Mouse (Mus musculus) ES-CJ7 (cell line): Measurements from ENCODE around the gene Angptl7.

Experiments used
- DNase-seq: peaks from one replicate; pipeline ENCODE4 v3.0.0; 2011; ENCODE audit warnings: low read depth, low spot score

Gene Angptl7

DNA sequence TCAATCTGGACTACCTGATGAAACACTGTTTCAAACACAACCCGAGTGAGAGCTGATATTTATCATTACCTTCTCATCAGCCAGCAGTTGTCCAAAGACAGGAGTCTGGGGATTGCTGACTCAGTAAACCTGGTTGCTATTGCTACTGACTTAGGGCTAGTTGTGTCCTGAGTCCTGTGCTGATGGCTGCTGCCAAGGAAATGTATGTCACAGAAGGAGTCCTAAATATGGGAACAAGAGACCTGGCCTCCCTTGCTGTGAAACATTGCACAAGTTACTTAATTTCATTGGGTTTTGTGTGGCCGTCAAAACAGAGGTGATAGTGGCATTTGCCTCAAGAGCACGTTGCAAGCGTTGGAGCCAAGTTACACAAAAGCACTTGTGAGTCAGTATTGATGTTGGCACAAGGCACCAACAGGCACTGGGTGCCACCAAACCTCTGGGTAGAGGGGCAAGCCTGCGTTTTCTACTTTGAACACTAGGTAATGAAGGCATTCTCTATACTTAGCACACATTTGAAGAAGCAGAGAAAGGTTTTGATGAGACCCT, 44.7 kb downstream of the Angptl7 start:
- no peak for DNase-seq

DNA sequence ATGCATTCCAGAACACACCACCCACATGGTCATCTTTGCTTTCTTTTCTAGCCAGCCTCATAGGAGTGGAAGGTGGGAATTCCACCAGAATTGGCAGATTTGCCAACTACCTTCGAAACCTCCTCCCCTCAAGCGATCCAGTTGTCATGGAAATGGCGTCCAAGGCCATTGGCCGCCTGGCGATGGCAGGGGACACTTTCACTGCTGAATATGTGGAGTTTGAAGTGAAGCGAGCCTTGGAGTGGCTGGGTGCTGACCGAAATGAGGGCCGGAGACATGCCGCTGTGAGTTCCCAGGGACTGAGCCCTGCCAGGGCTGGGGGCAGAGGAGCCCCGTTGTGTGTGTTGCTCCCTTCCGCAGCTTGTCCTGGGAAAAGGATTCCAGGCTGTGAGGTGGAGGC, 46.6 kb downstream of the Angptl7 start:
- DNase-seq, result no peak

DNA sequence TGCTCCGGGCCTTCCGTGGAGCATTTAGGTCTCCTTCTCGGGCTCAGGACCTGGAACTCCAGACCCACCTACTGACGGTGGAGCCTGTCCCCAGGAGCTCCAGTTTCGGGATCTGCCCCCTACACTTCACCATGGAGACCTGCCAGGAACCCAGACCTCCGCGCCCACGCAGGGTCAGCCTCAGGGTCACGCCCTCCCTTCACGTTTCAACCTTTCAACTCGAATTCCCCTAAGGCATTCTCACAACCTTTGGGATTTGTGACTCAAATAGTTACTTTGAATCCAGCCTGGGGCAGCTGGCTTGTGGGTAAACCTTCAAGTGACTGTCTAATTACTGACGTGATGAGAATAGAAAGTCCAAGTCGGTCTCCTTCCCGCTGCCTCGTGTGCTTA, 51.4 kb downstream of the Angptl7 start:
- DNase-seq, result peak; percentile 47

DNA sequence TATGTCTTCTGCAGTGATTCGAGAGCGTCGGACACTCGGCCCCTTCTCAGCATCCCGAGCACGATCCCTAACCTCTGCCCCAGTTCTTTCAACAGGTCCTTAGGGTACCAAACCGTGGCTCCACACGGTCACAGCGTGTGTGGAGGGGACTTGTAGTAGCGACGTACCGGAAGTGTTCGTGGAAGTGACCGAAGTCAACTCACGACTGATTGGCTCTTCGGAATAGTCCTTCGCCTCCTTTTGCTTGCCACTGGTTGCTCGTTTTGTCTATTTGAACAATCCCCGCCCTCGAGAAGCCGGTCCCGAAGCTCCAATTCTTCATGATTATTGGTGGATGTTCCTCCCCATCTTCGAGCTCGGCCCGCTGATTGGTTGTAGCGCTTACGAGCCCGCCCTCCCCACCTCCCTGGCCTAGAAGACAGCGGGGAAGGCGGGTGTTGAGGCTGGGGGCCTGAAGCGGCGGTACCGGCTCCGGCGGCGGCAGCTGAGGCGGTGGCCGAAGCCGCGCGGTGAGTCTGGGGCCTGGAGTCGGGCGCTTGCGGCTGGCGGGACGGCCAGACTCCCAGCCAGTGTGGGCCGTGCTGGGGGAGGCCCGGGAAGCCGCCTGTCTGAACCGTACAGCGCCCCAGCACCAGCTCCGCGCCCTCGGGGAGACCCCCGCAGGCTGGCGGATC, 51.9 kb downstream of the Angptl7 start, which contains the start of gene Mtor:
Gene Mtor (plus strand): TSS at position 433 of the 674 bp plus-strand sequence.
- DNase-seq, result peak; percentile 100
